Mouse (Mus musculus) midbrain, embryonic 16.5 days (tissue): ENCODE measurements around the gene Lypd6b. TPM values are rescaled to one million over a fixed set of nuclear protein-coding genes. Genes with fewer than 3 reads are reported as not detected.

Experiments used
- ATAC-seq: fragments of 200-750 bp; cut with Nextera tagmentation; 2 replicates; pipeline ENCODE4 v1.8.0; 2017; ENCODE audit warnings: moderate TSS enrichment
- H3K27ac ChIP-seq: fragments of 300-500 bp; sonication (generic); 2 replicates; pipeline ENCODE4 v1.5.1; 2014; ENCODE audit warnings: mild to moderate bottlenecking, low read length, mixed read lengths
- H3K27me3 ChIP-seq: fragments of 300-500 bp; sonication (generic); 2 replicates; pipeline ENCODE4 v1.6.1; 2014; ENCODE audit warnings: low read depth, low read length, mixed read lengths; ENCODE audit not compliant: control insufficient read depth, insufficient read depth
- H3K36me3 ChIP-seq: fragments of 300-500 bp; sonication (generic); 2 replicates; pipeline ENCODE4 v1.6.1; 2014; ENCODE audit warnings: mild to moderate bottlenecking, low read length, moderate library complexity, mixed read lengths; ENCODE audit not compliant: control insufficient read depth, insufficient read depth
- H3K4me1 ChIP-seq: fragments of 300-500 bp; sonication (generic); 2 replicates; pipeline ENCODE4 v1.6.1; 2014; ENCODE audit warnings: mild to moderate bottlenecking, low read length, mixed read lengths; ENCODE audit not compliant: control insufficient read depth, insufficient read depth
- H3K4me2 ChIP-seq: fragments of 300-500 bp; sonication (generic); 2 replicates; pipeline ENCODE4 v1.6.1; 2014; ENCODE audit warnings: mild to moderate bottlenecking, low read length, mixed read lengths
- H3K4me3 ChIP-seq: fragments of 300-500 bp; sonication (generic); 2 replicates; pipeline ENCODE4 v1.5.1; 2014; ENCODE audit warnings: low read depth, mild to moderate bottlenecking, low read length, moderate library complexity, mixed read lengths
- H3K9ac ChIP-seq: fragments of 300-500 bp; sonication (generic); 2 replicates; pipeline ENCODE4 v1.6.1; 2014; ENCODE audit warnings: low read depth, low read length, mixed read lengths
- H3K9me3 ChIP-seq: fragments of 300-500 bp; sonication (generic); replicated peaks from 2 replicates; pipeline ENCODE4 v1.6.1; 2014; ENCODE audit warnings: mild to moderate bottlenecking, low read length, mixed read lengths; ENCODE audit not compliant: control insufficient read depth, poor library complexity, severe bottlenecking
- WGBS: fragments of 180-500 bp; shearing (Covaris S2); extraction: QIAGEN DNeasy Blood & Tissue Kit; methylation state at CpG from one replicate; pipeline ENCODE4 v1.1.7; 2014; 5-methylcytosine and 5-hydroxymethylcytosine counted together
- polyA plus RNA-seq: library from polyadenylated mRNA; unstranded; fragments of >200 nt; fragmentation: Nextera tagmentation; extraction: Ambion mirVana; gene quantifications from 2 replicates; pipeline ENCODE4 v1.2.1, GENCODE M21; 2015

The Lypd6b gene
- polyA plus RNA-seq, 1 experiment from 2014 or later = 20.5 TPM

GRCm38 (mm10) chr2:49764331-49764946 is 23.0 kb upstream of the Lypd6b start:
- Histone ChIP-seq H3K27me3 (no peaks in the 10 kb centered on the region), H3K4me3 (no peak overlapping the region), H3K9ac (peak overlapping the region; percentile 17; the same call in 1 of the 2 replicates), H3K4me2 (no peak overlapping the region), H3K36me3 (peaks cover 13% of the 10 kb centered on the region), H3K27ac (peak overlapping the region; percentile 47; the same call in 1 of the 2 replicates), H3K9me3 (no peaks in the 10 kb centered on the region), H3K4me1 (peaks cover 3% of the 10 kb centered on the region; the same call in 1 of the 2 replicates)
- WGBS = 57% methylated on average over 7 of the region's 7 CpGs
- peak; percentile 83 for ATAC-seq

DNA sequence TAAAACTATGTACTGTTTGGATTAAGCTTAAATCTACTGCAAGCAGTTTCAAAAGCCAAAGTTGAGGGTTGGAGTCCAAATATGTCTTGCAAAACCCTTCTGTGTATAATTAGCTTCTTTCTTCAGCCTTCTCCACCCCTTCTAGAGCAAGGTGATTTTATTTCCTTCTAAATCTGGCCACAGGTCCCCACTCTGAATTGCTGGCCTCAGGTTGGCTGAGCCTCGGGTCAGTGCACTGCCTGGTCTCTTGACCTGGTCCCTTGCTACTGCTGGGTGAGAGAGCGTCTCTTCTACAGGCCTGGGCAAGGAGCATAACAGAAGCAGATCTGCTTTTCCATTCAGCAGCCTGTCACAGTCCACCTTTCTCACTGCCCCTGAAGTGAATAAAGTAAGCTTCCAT is 18.6 kb upstream of the Lypd6b start:
- WGBS = 56% methylated on average over 2 of the region's 2 CpGs

GRCm38 (mm10) chr2:49770440-49770839 is 17.0 kb upstream of the Lypd6b start:
- Histone ChIP-seq H3K4me1 (0 out of 2 replicates have a peak, but pooled peaks cover 2% of the 10 kb centered on the region), H3K9me3 (no peaks in the 10 kb centered on the region), H3K4me3 (no peak overlapping the region), H3K27ac (no peak overlapping the region), H3K27me3 (no peaks in the 10 kb centered on the region), H3K4me2 (no peak overlapping the region), H3K9ac (no peak overlapping the region), H3K36me3 (peaks cover 10% of the 10 kb centered on the region)
- WGBS = 84% methylated on average over 5 of the region's 5 CpGs
- ATAC-seq = no peak

More for the DNA sequence above, 18.6 kb upstream of the Lypd6b start:
- H3K36me3 ChIP-seq = peaks cover 10% of the 10 kb centered on the region
- H3K4me2 ChIP-seq = no peak overlapping the region
- no peaks in the 10 kb centered on the region for H3K9me3 ChIP-seq
- H3K9ac ChIP-seq = no peak overlapping the region
- no peak overlapping the region for H3K4me3 ChIP-seq
- H3K27me3 ChIP-seq = no peaks in the 10 kb centered on the region
- no peak overlapping the region for H3K27ac ChIP-seq
- no peak for ATAC-seq
- peaks cover 5% of the 10 kb centered on the region; the same call in 1 of the 2 replicates for H3K4me1 ChIP-seq

- WGBS = 78% methylated on average over 11 of the region's 11 CpGs
- Histone ChIP-seq H3K9me3 (no peaks in the 10 kb centered on the region), H3K4me1 (0 out of 2 replicates have a peak, but pooled peaks cover 2% of the 10 kb centered on the region), H3K9ac (no peak overlapping the region), H3K4me2 (no peak overlapping the region), H3K27ac (no peak overlapping the region), H3K36me3 (peaks cover 8% of the 10 kb centered on the region), H3K4me3 (no peak overlapping the region), H3K27me3 (no peaks in the 10 kb centered on the region)
- ATAC-seq = no peak
Observed at GRCm38 (mm10) chr2:49771172-49771571, 16.3 kb upstream of the Lypd6b start.

GRCm38 (mm10) chr2:49773194-49773931 is 14.1 kb upstream of the Lypd6b start:
- no peak for ATAC-seq
- H3K9ac ChIP-seq = no peak overlapping the region
- no peak overlapping the region for H3K27ac ChIP-seq
- H3K27me3 ChIP-seq = no peaks in the 10 kb centered on the region
- H3K4me2 ChIP-seq = no peak overlapping the region
- WGBS = 62% methylated on average over 10 of the region's 10 CpGs
- H3K4me1 ChIP-seq = 0 out of 2 replicates have a peak, but pooled peaks cover 2% of the 10 kb centered on the region
- H3K9me3 ChIP-seq = no peaks in the 10 kb centered on the region
- H3K36me3 ChIP-seq = peaks cover 5% of the 10 kb centered on the region; the same call in 1 of the 2 replicates
- no peak overlapping the region for H3K4me3 ChIP-seq

DNA sequence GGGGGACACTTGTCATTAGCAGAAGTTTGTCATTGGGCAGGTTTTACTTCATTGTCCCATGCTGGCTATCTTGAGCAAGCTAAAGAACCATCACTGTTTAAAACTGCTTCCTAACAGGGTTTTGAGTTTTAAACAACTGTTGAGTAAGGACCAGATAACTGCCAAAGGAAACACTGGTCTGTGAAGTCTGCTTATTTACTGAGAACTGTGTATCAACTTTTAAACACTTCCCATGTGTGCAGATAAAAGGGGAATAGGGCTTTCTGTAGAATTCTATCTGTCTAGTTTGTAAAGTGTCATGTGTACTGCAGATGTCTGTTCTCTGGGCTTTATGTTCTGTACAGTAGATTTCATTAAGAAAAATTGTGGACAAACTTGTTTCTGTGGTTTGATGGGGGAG is 13.3 kb upstream of the Lypd6b start:
- peaks cover 5% of the 10 kb centered on the region; the same call in 1 of the 2 replicates for H3K36me3 ChIP-seq
- H3K27ac ChIP-seq = no peak overlapping the region
- H3K4me1 ChIP-seq = 0 out of 2 replicates have a peak, but pooled peaks cover 2% of the 10 kb centered on the region
- ATAC-seq = no peak
- no peak overlapping the region for H3K4me3 ChIP-seq
- no peak overlapping the region for H3K9ac ChIP-seq
- H3K27me3 ChIP-seq = no peaks in the 10 kb centered on the region
- H3K9me3 ChIP-seq = no peaks in the 10 kb centered on the region
- H3K4me2 ChIP-seq = no peak overlapping the region

- no peak overlapping the region for H3K4me3 ChIP-seq
- H3K9ac ChIP-seq = no peak overlapping the region
- no peaks in the 10 kb centered on the region for H3K9me3 ChIP-seq
- 93% methylated on average over 4 of the region's 4 CpGs for WGBS
- no peak for ATAC-seq
- H3K4me2 ChIP-seq = no peak overlapping the region
- peaks cover 5% of the 10 kb centered on the region; the same call in 1 of the 2 replicates for H3K36me3 ChIP-seq
- H3K27ac ChIP-seq = no peak overlapping the region
- H3K4me1 ChIP-seq = 0 out of 2 replicates have a peak, but pooled peaks cover 2% of the 10 kb centered on the region
- no peaks in the 10 kb centered on the region for H3K27me3 ChIP-seq
Observed at GRCm38 (mm10) chr2:49775187-49775586, 12.3 kb upstream of the Lypd6b start.

DNA sequence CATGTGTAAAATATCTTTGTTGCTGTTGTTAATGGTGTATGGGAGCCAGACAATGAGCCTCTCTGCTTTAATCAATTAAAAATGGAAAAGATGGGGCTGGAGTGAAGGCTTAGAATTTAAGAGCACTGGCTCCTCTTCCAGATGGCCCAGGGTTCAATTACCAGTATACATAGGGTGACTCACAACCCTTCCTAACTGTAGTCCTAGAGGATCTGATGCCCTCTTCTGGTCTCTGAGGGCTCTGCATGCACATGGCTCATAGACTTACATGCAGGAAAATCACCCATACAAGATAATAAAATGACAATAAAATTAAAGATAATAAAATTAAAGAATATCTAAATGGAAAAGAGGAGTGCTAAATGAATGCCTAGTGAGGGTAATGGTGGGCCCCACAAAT is 11.8 kb upstream of the Lypd6b start:
- no peaks in the 10 kb centered on the region for H3K9me3 ChIP-seq
- H3K27ac ChIP-seq = no peak overlapping the region

DNA sequence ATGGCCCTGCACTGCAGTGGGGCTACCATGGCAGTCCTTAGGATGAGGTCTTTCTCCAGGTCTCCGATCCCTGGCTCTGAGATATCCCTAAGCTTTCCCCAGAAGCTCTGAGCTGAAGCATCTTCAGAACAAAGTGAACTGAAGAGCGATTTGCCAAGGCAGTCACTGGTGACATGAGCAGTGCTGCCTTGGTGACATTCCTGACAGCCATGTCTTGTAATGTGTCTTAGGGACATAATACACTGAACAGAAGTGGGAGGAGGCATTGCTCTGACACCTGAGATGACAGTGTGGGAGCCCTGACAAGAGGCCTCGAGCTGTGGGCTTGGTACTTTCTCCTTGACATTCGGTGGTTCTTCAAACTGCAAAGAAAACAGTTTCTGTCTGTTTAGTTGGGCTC is 11.1 kb upstream of the Lypd6b start:
- Histone ChIP-seq H3K4me1 (0 out of 2 replicates have a peak, but pooled peaks cover 2% of the 10 kb centered on the region), H3K27ac (0 out of 2 replicates have a peak overlapping the region, but pooled peaks have one; percentile 17)

More for the DNA sequence above, 11.8 kb upstream of the Lypd6b start:
- ATAC-seq = no peak
- no peaks in the 10 kb centered on the region for H3K27me3 ChIP-seq
- no peak overlapping the region for H3K9ac ChIP-seq
- no peak overlapping the region for H3K4me2 ChIP-seq
- H3K36me3 ChIP-seq = peaks cover 5% of the 10 kb centered on the region; the same call in 1 of the 2 replicates
- no peak overlapping the region for H3K4me3 ChIP-seq
- H3K4me1 ChIP-seq = 0 out of 2 replicates have a peak, but pooled peaks cover 2% of the 10 kb centered on the region

More for the DNA sequence above, 11.1 kb upstream of the Lypd6b start:
- no peaks in the 10 kb centered on the region for H3K27me3 ChIP-seq
- ATAC-seq = no peak
- H3K4me2 ChIP-seq = no peak overlapping the region
- no peaks in the 10 kb centered on the region for H3K9me3 ChIP-seq
- 87% methylated on average over 4 of the region's 4 CpGs for WGBS
- H3K36me3 ChIP-seq = peaks cover 5% of the 10 kb centered on the region; the same call in 1 of the 2 replicates
- H3K4me3 ChIP-seq = no peak overlapping the region
- H3K9ac ChIP-seq = no peak overlapping the region
